Mouse (Mus musculus): ENCODE measurements at regions not wholly inside any gene's neighbourhood (a gene's known extent, or its start where the extent isn't known, plus 50 kb on each side); places are given as distances from the start of the nearest gene placed in this dataset.

- intact Hi-C loops (cut with DNase I), result no loop called here
- DNase-seq (ENCODE audit: low spot score in 2 of 2), result no peak
Measured at GRCm38 (mm10) chr3:60889191-60889861, 113.3 kb upstream of the P2ry1 start.

- intact Hi-C loops (cut with DNase I), result no loop called here
- DNase-seq (ENCODE audit: low spot score in 2 of 2), result no peak
Measured at GRCm38 (mm10) chr3:60897628-60898269, 104.8 kb upstream of the P2ry1 start.

GRCm38 (mm10) chr3:60898720-60899119 lies 103.9 kb upstream of the P2ry1 start:
- intact Hi-C loops (cut with DNase I), result no loop called here
- no peak for DNase-seq (ENCODE audit: low spot score in 2 of 2)

GRCm38 (mm10) chr3:60901571-60901970 lies 101.0 kb upstream of the P2ry1 start:
- DNase-seq (ENCODE audit: low spot score in 2 of 2), result no peak
- intact Hi-C loops (cut with DNase I), result no loop called here

GRCm38 (mm10) chr3:60916411-60916810 lies 86.2 kb upstream of the P2ry1 start:
- DNase-seq (ENCODE audit: low spot score in 2 of 2), result no peak
- intact Hi-C loops (cut with DNase I), result no loop called here

- intact Hi-C loops (cut with DNase I), result no loop called here
Measured at GRCm38 (mm10) chr3:60917271-60917670, 85.3 kb upstream of the P2ry1 start.

GRCm38 (mm10) chr3:60926024-60926547 lies 76.5 kb upstream of the P2ry1 start:
- DNase-seq (ENCODE audit: low spot score in 2 of 2), result no peak
- intact Hi-C loops (cut with DNase I), result no loop called here

More at GRCm38 (mm10) chr3:60917271-60917670, 85.3 kb upstream of the P2ry1 start:
- no peak for DNase-seq (ENCODE audit: low spot score in 2 of 2)

- DNase-seq (ENCODE audit: low spot score in 2 of 2), result no peak
- intact Hi-C loops (cut with DNase I), result no loop called here
Measured at GRCm38 (mm10) chr3:60928910-60929309, 73.7 kb upstream of the P2ry1 start.

- intact Hi-C loops (cut with DNase I), result no loop called here
- no peak for DNase-seq (ENCODE audit: low spot score in 2 of 2)
Measured at GRCm38 (mm10) chr3:60934492-60934891, 68.1 kb upstream of the P2ry1 start.

- intact Hi-C loops (cut with DNase I), result no loop called here
- no peak for DNase-seq (ENCODE audit: low spot score in 2 of 2)
Measured at GRCm38 (mm10) chr3:60941451-60941850, 61.1 kb upstream of the P2ry1 start.

GRCm38 (mm10) chr3:60948897-60949296 lies 53.7 kb upstream of the P2ry1 start:
- intact Hi-C loops (cut with DNase I), result no loop called here
- no peak for DNase-seq (ENCODE audit: low spot score in 2 of 2)

All from left cerebral cortex, postnatal 14 days (tissue).